Mouse (Mus musculus): ENCODE measurements at regions not wholly inside any gene's neighbourhood (a gene's known extent, or its start where the extent isn't known, plus 50 kb on each side); places are given as distances from the start of the nearest gene placed in this dataset.

- no peak for TF ChIP-seq CTCF (IDR thresholded peaks at IDR 0.05; ENCODE audit: borderline replicate concordance, extremely low read depth, insufficient read depth, insufficient read length)
- no peak for TF ChIP-seq POLR2A (IDR thresholded peaks at IDR 0.05; ENCODE audit: borderline replicate concordance, extremely low read depth, insufficient read depth, insufficient read length, poor library complexity, severe bottlenecking)
These were observed 82.0 kb upstream of the Gpc1 start for GRCm38 (mm10) chr1:92749475-92749874.

GRCm38 (mm10) chr1:92745284-92745683, 86.2 kb upstream of the Gpc1 start:
- no peak for DNase-seq (ENCODE audit: low read depth)
- TF ChIP-seq POLR2A (IDR thresholded peaks at IDR 0.05; ENCODE audit: borderline replicate concordance, extremely low read depth, insufficient read depth, insufficient read length, poor library complexity, severe bottlenecking) (no peak), CTCF (IDR thresholded peaks at IDR 0.05; ENCODE audit: borderline replicate concordance, extremely low read depth, insufficient read depth, insufficient read length) (no peak)

More at GRCm38 (mm10) chr1:92749475-92749874, 82.0 kb upstream of the Gpc1 start:
- no peak for DNase-seq (ENCODE audit: low read depth)

GRCm38 (mm10) chr1:92744528-92745241, 86.8 kb upstream of the Gpc1 start:
- TF ChIP-seq CTCF (IDR thresholded peaks at IDR 0.05; ENCODE audit: borderline replicate concordance, extremely low read depth, insufficient read depth, insufficient read length) (no peak), POLR2A (IDR thresholded peaks at IDR 0.05; ENCODE audit: borderline replicate concordance, extremely low read depth, insufficient read depth, insufficient read length, poor library complexity, severe bottlenecking) (no peak)
- DNase-seq (ENCODE audit: low read depth): peak; percentile 87

DNA sequence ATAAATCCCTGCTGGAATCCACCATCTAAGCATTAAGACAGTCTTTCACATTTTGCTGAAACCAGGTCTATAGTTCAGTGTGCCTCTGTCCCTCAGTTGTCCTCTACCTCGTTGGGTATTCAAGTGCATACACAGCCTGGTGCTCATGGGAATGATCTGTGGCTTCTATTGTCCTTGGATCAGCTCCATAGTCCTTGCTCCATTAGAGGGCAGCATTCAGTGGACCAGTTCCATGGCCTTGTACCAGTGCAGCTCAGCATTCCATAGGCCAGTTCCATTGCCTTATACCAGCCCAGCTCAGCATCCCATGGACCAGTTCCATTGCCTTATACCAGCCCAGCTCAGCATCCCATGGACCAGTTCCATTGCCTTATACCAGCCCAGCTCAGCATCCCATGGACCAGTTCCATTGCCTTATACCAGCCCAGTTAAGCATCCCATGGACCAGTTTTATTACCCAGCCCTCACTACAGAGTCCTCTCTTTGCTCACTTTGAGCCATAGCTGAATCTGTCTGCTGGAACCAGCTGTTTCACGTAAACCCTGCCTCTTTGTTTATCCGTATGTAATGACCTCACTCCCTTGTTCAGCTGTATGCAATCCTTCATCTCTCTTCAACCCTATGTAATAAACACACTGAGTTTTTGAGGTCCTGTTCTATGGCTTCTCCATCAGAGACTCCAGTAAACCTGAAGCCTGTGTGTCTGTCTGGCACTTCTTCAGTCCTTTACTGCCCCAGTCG, 88.4 kb upstream of the Gpc1 start:
- peak; percentile 30 for DNase-seq (ENCODE audit: low read depth)
- TF ChIP-seq CTCF (IDR thresholded peaks at IDR 0.05; ENCODE audit: borderline replicate concordance, extremely low read depth, insufficient read depth, insufficient read length) (0 out of 2 replicates have a peak, but pooled peaks have one; percentile 3), POLR2A (IDR thresholded peaks at IDR 0.05; ENCODE audit: borderline replicate concordance, extremely low read depth, insufficient read depth, insufficient read length, poor library complexity, severe bottlenecking) (no peak)

GRCm38 (mm10) chr1:92742300-92742699, 89.1 kb upstream of the Gpc1 start:
- TF ChIP-seq POLR2A (IDR thresholded peaks at IDR 0.05; ENCODE audit: borderline replicate concordance, extremely low read depth, insufficient read depth, insufficient read length, poor library complexity, severe bottlenecking) (no peak), CTCF (IDR thresholded peaks at IDR 0.05; ENCODE audit: borderline replicate concordance, extremely low read depth, insufficient read depth, insufficient read length) (no peak)
- no peak for DNase-seq (ENCODE audit: low read depth)

GRCm38 (mm10) chr1:92741047-92741446, 90.4 kb upstream of the Gpc1 start:
- no peak for DNase-seq (ENCODE audit: low read depth)
- TF ChIP-seq CTCF (IDR thresholded peaks at IDR 0.05; ENCODE audit: borderline replicate concordance, extremely low read depth, insufficient read depth, insufficient read length): no peak
- TF ChIP-seq POLR2A (IDR thresholded peaks at IDR 0.05; ENCODE audit: borderline replicate concordance, extremely low read depth, insufficient read depth, insufficient read length, poor library complexity, severe bottlenecking): no peak

GRCm38 (mm10) chr1:92737600-92738197, 89.1 kb upstream of the Otos start:
- TF ChIP-seq POLR2A (IDR thresholded peaks at IDR 0.05; ENCODE audit: borderline replicate concordance, extremely low read depth, insufficient read depth, insufficient read length, poor library complexity, severe bottlenecking) (no peak), CTCF (IDR thresholded peaks at IDR 0.05; ENCODE audit: borderline replicate concordance, extremely low read depth, insufficient read depth, insufficient read length) (no peak)
- DNase-seq (ENCODE audit: low read depth): peak; percentile 97

GRCm38 (mm10) chr1:92736411-92736810, 87.8 kb upstream of the Otos start:
- DNase-seq (ENCODE audit: low read depth): peak; percentile 50
- TF ChIP-seq CTCF (IDR thresholded peaks at IDR 0.05; ENCODE audit: borderline replicate concordance, extremely low read depth, insufficient read depth, insufficient read length) (no peak), POLR2A (IDR thresholded peaks at IDR 0.05; ENCODE audit: borderline replicate concordance, extremely low read depth, insufficient read depth, insufficient read length, poor library complexity, severe bottlenecking) (no peak)

DNA sequence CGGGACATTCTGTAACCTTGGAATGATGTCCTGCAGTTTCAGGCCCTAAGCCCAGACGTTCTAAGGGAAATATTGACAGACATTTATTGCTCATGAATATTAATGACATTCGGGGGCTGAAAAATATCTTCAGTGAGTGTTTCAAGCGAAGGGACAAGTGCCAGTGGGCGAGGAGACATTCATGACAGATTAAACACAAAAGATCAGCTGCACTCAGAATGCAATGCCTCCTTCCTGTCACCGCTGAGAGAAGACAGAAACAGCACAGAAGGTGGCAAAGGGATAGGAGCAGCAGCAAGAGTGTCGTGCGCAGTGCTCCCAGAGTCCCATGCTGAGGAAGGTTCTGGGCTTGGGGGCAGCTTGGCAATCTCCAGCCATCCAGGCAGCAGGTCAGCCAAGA, 85.1 kb upstream of the Otos start:
- no peak for TF ChIP-seq POLR2A (IDR thresholded peaks at IDR 0.05; ENCODE audit: borderline replicate concordance, extremely low read depth, insufficient read depth, insufficient read length, poor library complexity, severe bottlenecking)
- no peak for TF ChIP-seq CTCF (IDR thresholded peaks at IDR 0.05; ENCODE audit: borderline replicate concordance, extremely low read depth, insufficient read depth, insufficient read length)
- peak; percentile 83 for DNase-seq (ENCODE audit: low read depth)

- DNase-seq (ENCODE audit: low read depth): no peak
- TF ChIP-seq CTCF (IDR thresholded peaks at IDR 0.05; ENCODE audit: borderline replicate concordance, extremely low read depth, insufficient read depth, insufficient read length) (no peak), POLR2A (IDR thresholded peaks at IDR 0.05; ENCODE audit: borderline replicate concordance, extremely low read depth, insufficient read depth, insufficient read length, poor library complexity, severe bottlenecking) (no peak)
These were observed 83.0 kb upstream of the Otos start for GRCm38 (mm10) chr1:92731353-92732282.

Data from brain, embryonic 14.5 days (tissue).